Mouse (Mus musculus): Measurements from ENCODE around the gene Inip. TPM values are rescaled to one million over a fixed set of nuclear protein-coding genes. Genes with fewer than 3 reads are reported as not detected.

The Inip gene
- total RNA-seq (2014; rRNA removed) (20.3 and 20.7 TPM in 2 replicates), polyA plus RNA-seq (2015; fragmentation: Nextera tagmentation; extraction: Ambion mirVana) (40.2 and 40.5 TPM in 2 replicates)

GRCm38 (mm10) chr4:59801489-59801888 lies at the start of gene Inip:
Gene Inip (minus strand): TSS chr4:59801589.
- no peak for ATAC-seq
- TF ChIP-seq CTCF (IDR thresholded peaks at IDR 0.05; ENCODE audit: low read depth), result no peak
- H3K27me3 ChIP-seq (ENCODE audit: insufficient read depth, low read length), result no peaks in the 10 kb centered on the region
- 0 out of 2 replicates have a peak, but pooled peaks cover 2% of the 10 kb centered on the region for H3K4me1 ChIP-seq (ENCODE audit: insufficient read depth, low read length)
- H3K4me2 ChIP-seq (ENCODE audit: low read depth, low read length), result no peak within 1 kb of the TSS
- no peaks in the 10 kb centered on the region for H3K36me3 ChIP-seq (ENCODE audit: insufficient read depth, low read length)
- no peak within 1 kb of the TSS for H3K4me3 ChIP-seq (ENCODE audit: low read length)
- no peak within 1 kb of the TSS for H3K9ac ChIP-seq (replicated peaks; ENCODE audit: low read length)
- no peak within 1 kb of the TSS for H3K27ac ChIP-seq
- H3K9me3 ChIP-seq (ENCODE audit: low read length), result no peaks in the 10 kb centered on the region
- no peak for DNase-seq (ENCODE audit: low spot score)

GRCm38 (mm10) chr4:59850181-59850580 lies 48.8 kb upstream of the Inip start:
- no peak overlapping the region for H3K9ac ChIP-seq (replicated peaks; ENCODE audit: low read length)
- peak; percentile 75 for TF ChIP-seq CTCF (IDR thresholded peaks at IDR 0.05; ENCODE audit: low read depth)
- H3K4me1 ChIP-seq (ENCODE audit: insufficient read depth, low read length), result no peaks in the 10 kb centered on the region
- no peaks in the 10 kb centered on the region for H3K27me3 ChIP-seq (ENCODE audit: insufficient read depth, low read length)
- WGBS, result 72% methylated on average over 2 of the region's 2 CpGs
- H3K36me3 ChIP-seq (ENCODE audit: insufficient read depth, low read length), result no peaks in the 10 kb centered on the region
- H3K9me3 ChIP-seq (ENCODE audit: low read length), result peaks cover 2% of the 10 kb centered on the region; the same call in 1 of the 2 replicates
- ATAC-seq, result no peak
- H3K27ac ChIP-seq, result no peak overlapping the region
- DNase-seq (ENCODE audit: low spot score), result peak; percentile 68
- H3K4me2 ChIP-seq (ENCODE audit: low read depth, low read length), result no peak overlapping the region
- no peak overlapping the region for H3K4me3 ChIP-seq (ENCODE audit: low read length)

DNA sequence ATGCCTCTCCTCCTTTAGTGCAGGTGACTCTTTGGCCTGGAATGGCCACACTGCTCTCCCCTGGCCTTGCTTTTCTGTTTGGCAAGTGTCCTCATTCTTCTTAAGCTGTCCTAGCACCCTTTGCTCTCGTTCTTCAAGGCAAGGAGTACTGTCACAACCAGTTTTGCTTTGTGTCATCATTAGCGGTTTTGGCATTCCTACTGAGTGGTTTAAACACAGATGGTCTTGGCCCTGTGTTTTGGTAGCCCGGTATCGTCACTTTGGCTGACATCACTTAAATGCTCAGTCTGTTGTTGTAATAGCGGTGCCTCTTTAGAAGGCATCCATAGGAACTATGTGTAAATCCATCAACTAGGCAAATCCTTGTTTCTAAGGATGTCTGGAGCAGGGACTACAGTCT lies 46.1 kb upstream of the Inip start:
- no peaks in the 10 kb centered on the region for H3K36me3 ChIP-seq (ENCODE audit: insufficient read depth, low read length)
- H3K4me2 ChIP-seq (ENCODE audit: low read depth, low read length), result no peak overlapping the region
- no peaks in the 10 kb centered on the region for H3K27me3 ChIP-seq (ENCODE audit: insufficient read depth, low read length)
- 76% methylated on average over 5 of the region's 5 CpGs for WGBS
- no peaks in the 10 kb centered on the region for H3K4me1 ChIP-seq (ENCODE audit: insufficient read depth, low read length)
- no peak for TF ChIP-seq CTCF (IDR thresholded peaks at IDR 0.05; ENCODE audit: low read depth)
- no peak overlapping the region for H3K4me3 ChIP-seq (ENCODE audit: low read length)
- DNase-seq (ENCODE audit: low spot score) (no peak), ATAC-seq (no peak)
- H3K9ac ChIP-seq (replicated peaks; ENCODE audit: low read length), result no peak overlapping the region
- peaks cover 2% of the 10 kb centered on the region; the same call in 1 of the 2 replicates for H3K9me3 ChIP-seq (ENCODE audit: low read length)
- no peak overlapping the region for H3K27ac ChIP-seq

DNA sequence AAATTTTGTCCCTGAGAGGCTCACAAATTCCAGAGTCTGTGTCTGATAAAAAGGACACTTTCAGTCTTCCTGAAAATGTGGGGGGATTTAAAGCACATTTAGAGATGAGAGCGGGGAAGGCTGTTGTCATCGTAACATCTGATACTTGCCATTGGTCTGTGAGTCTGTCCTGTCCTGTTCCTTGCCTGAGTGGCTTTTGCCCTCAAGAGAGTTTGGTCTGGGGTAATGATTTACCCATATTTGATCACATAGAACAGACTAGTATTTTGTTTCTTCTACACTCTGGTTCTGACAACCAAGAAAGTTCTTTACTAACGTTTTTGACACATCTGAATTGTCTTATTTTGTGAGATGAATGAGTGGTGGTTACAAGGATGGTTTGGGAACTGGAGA lies 43.9 kb upstream of the Inip start:
- Histone ChIP-seq H3K27ac (no peak overlapping the region), H3K27me3 (ENCODE audit: insufficient read depth, low read length) (no peaks in the 10 kb centered on the region), H3K4me1 (ENCODE audit: insufficient read depth, low read length) (no peaks in the 10 kb centered on the region; the same call in 1 of the 2 replicates), H3K4me2 (ENCODE audit: low read depth, low read length) (no peak overlapping the region), H3K36me3 (ENCODE audit: insufficient read depth, low read length) (no peaks in the 10 kb centered on the region), H3K9ac (replicated peaks; ENCODE audit: low read length) (no peak overlapping the region), H3K4me3 (ENCODE audit: low read length) (no peak overlapping the region), H3K9me3 (ENCODE audit: low read length) (no peaks in the 10 kb centered on the region)
- ATAC-seq (no peak), DNase-seq (ENCODE audit: low spot score) (no peak)
- 94% methylated on average over 3 of the region's 3 CpGs for WGBS
- TF ChIP-seq CTCF (IDR thresholded peaks at IDR 0.05; ENCODE audit: low read depth), result no peak

GRCm38 (mm10) chr4:59844460-59845244 lies 43.3 kb upstream of the Inip start:
- Histone ChIP-seq H3K9me3 (ENCODE audit: low read length) (no peaks in the 10 kb centered on the region), H3K4me2 (ENCODE audit: low read depth, low read length) (no peak overlapping the region), H3K9ac (replicated peaks; ENCODE audit: low read length) (no peak overlapping the region), H3K27me3 (ENCODE audit: insufficient read depth, low read length) (no peaks in the 10 kb centered on the region), H3K4me1 (ENCODE audit: insufficient read depth, low read length) (no peaks in the 10 kb centered on the region; the same call in 1 of the 2 replicates), H3K36me3 (ENCODE audit: insufficient read depth, low read length) (no peaks in the 10 kb centered on the region), H3K4me3 (ENCODE audit: low read length) (no peak overlapping the region), H3K27ac (no peak overlapping the region)
- no peak for DNase-seq (ENCODE audit: low spot score)
- no peak for TF ChIP-seq CTCF (IDR thresholded peaks at IDR 0.05; ENCODE audit: low read depth)
- no peak for ATAC-seq
- 82% methylated on average over 15 of the region's 15 CpGs for WGBS

GRCm38 (mm10) chr4:59837659-59838058 lies 36.3 kb upstream of the Inip start:
- 78% methylated on average over 7 of the region's 7 CpGs for WGBS
- no peak overlapping the region for H3K9ac ChIP-seq (replicated peaks; ENCODE audit: low read length)
- H3K36me3 ChIP-seq (ENCODE audit: insufficient read depth, low read length), result no peaks in the 10 kb centered on the region
- no peak for TF ChIP-seq CTCF (IDR thresholded peaks at IDR 0.05; ENCODE audit: low read depth)
- H3K4me1 ChIP-seq (ENCODE audit: insufficient read depth, low read length), result no peaks in the 10 kb centered on the region; the same call in 1 of the 2 replicates
- no peak for ATAC-seq
- H3K27me3 ChIP-seq (ENCODE audit: insufficient read depth, low read length), result no peaks in the 10 kb centered on the region
- no peak overlapping the region for H3K4me3 ChIP-seq (ENCODE audit: low read length)
- H3K9me3 ChIP-seq (ENCODE audit: low read length), result no peaks in the 10 kb centered on the region
- no peak for DNase-seq (ENCODE audit: low spot score)
- H3K4me2 ChIP-seq (ENCODE audit: low read depth, low read length), result no peak overlapping the region
- no peak overlapping the region for H3K27ac ChIP-seq

DNA sequence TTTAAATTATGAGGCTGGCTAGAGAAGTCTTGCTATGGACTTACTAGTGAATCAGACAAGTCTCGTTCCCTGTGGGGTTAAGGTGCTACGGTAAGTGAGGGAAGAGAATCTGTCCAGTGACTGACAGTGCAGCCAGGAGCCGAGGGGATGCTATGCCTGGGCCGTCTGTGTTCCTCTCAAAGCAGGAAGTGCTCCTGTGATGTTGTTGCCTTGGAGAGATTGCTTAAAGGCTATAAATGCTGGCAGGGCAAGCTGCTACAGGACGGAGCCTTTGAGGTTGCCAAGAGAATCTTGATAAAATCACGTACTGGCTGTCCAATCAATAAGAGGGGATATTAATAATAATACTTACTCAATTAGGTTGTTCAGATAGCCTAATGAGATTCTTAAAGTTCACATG lies 31.4 kb upstream of the Inip start:
- H3K9ac ChIP-seq (replicated peaks; ENCODE audit: low read length), result no peak overlapping the region
- no peak overlapping the region for H3K27ac ChIP-seq
- ATAC-seq (no peak), DNase-seq (ENCODE audit: low spot score) (no peak)
- H3K36me3 ChIP-seq (ENCODE audit: insufficient read depth, low read length), result no peaks in the 10 kb centered on the region
- H3K4me2 ChIP-seq (ENCODE audit: low read depth, low read length), result no peak overlapping the region
- TF ChIP-seq CTCF (IDR thresholded peaks at IDR 0.05; ENCODE audit: low read depth), result no peak
- H3K4me3 ChIP-seq (ENCODE audit: low read length), result no peak overlapping the region
- H3K27me3 ChIP-seq (ENCODE audit: insufficient read depth, low read length), result no peaks in the 10 kb centered on the region
- 49% methylated on average over 6 of the region's 6 CpGs for WGBS
- no peaks in the 10 kb centered on the region for H3K9me3 ChIP-seq (ENCODE audit: low read length)
- H3K4me1 ChIP-seq (ENCODE audit: insufficient read depth, low read length), result no peaks in the 10 kb centered on the region

All from hindbrain, postnatal 0 days (tissue).